Mouse (Mus musculus) neural tube, embryonic 14.5 days (tissue): Measurements from ENCODE around the gene Mtmr12. TPM values are rescaled to one million over a fixed set of nuclear protein-coding genes. Genes with fewer than 3 reads are reported as not detected.
"Not testable (repeated sequence)": the region's sequence is repeated elsewhere in the genome, so short reads cannot be mapped to it uniquely, and the experiment has no call there.

Source experiments
- ATAC-seq: fragments of 200-750 bp; cut with Nextera tagmentation; 2 replicates; pipeline ENCODE4 v1.8.0; 2017; ENCODE audit warnings: low read depth, mild to moderate bottlenecking, moderate TSS enrichment, moderate library complexity
- H3K27ac ChIP-seq: fragments of 300-500 bp; sonication (generic); 2 replicates; pipeline ENCODE4 v1.5.1; 2014; ENCODE audit warnings: low read depth, mild to moderate bottlenecking, control low read depth, low read length, moderate library complexity, mixed read lengths
- H3K27me3 ChIP-seq: fragments of 300-500 bp; sonication (generic); 2 replicates; pipeline ENCODE4 v1.6.1; 2014; ENCODE audit warnings: low read length; ENCODE audit not compliant: control insufficient read depth, insufficient read depth
- H3K36me3 ChIP-seq: fragments of 300-500 bp; sonication (generic); 2 replicates; pipeline ENCODE4 v1.6.1; 2014; ENCODE audit warnings: low read length, mixed read lengths; ENCODE audit not compliant: control insufficient read depth, insufficient read depth
- H3K4me1 ChIP-seq: fragments of 300-500 bp; sonication (generic); 2 replicates; pipeline ENCODE4 v1.6.1; 2014; ENCODE audit warnings: low read length; ENCODE audit not compliant: control insufficient read depth, insufficient read depth
- H3K4me2 ChIP-seq: fragments of 300-500 bp; sonication (generic); 2 replicates; pipeline ENCODE4 v1.6.1; 2014; ENCODE audit warnings: mild to moderate bottlenecking, low read depth, low read length, control low read depth
- H3K4me3 ChIP-seq: fragments of 300-500 bp; sonication (generic); 2 replicates; pipeline ENCODE4 v1.5.1; 2014; ENCODE audit warnings: low read depth, low read length, control low read depth, mixed read lengths
- H3K9ac ChIP-seq: fragments of 300-500 bp; sonication (generic); replicated peaks from 2 replicates; pipeline ENCODE4 v1.6.1; 2014; ENCODE audit warnings: low read depth, mild to moderate bottlenecking, control low read depth, low read length, mixed read lengths
- H3K9me3 ChIP-seq: fragments of 300-500 bp; sonication (generic); 2 replicates; pipeline ENCODE4 v1.6.1; 2016; ENCODE audit warnings: low read length; ENCODE audit not compliant: control insufficient read depth
- WGBS: fragments of 180-500 bp; shearing (Covaris S2); extraction: QIAGEN DNeasy Blood & Tissue Kit; methylation state at CpG from one replicate; pipeline ENCODE4 v1.1.7; 2014; 5-methylcytosine and 5-hydroxymethylcytosine counted together
- polyA plus RNA-seq: library from polyadenylated mRNA; unstranded; fragments of >200 nt; fragmentation: Nextera tagmentation; extraction: Ambion mirVana; gene quantifications from 2 replicates; pipeline ENCODE4 v1.2.1, GENCODE M21; 2014

The Mtmr12 gene
- polyA plus RNA-seq, 1 experiment from 2014 or later: 7.2 TPM

DNA sequence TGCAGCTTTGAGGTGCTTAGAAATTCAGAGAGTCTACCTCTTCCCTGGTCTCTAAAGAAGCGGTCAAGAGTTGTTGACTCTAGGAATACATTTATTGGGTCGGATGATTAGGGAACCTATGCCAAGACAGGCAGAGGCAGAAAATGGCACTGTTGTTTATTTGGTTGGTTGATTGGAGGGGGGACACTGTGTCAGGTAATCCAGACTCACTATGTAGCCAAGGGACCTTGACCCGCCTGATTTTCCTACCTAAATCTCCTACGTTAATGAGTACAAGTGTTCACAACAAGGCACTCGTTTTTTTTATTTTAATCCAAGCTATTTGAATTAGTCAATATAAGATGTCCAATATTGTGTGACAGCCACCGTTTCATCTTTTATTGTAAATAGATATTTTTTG is 7.5 kb upstream of the Mtmr12 start:
- WGBS: 90% methylated on average over 6 of the region's 6 CpGs
- no peak overlapping the region for H3K9ac ChIP-seq
- H3K4me1 ChIP-seq: no peaks in the 10 kb centered on the region
- H3K4me2 ChIP-seq: no peak overlapping the region
- no peak overlapping the region for H3K27ac ChIP-seq
- H3K9me3 ChIP-seq: no peaks in the 10 kb centered on the region
- H3K4me3 ChIP-seq: no peak overlapping the region
- no peaks in the 10 kb centered on the region for H3K27me3 ChIP-seq
- H3K36me3 ChIP-seq: no peaks in the 10 kb centered on the region
- no peak for ATAC-seq

GRCm38 (mm10) chr15:12200021-12200420 is 4.8 kb upstream of the Mtmr12 start:
- no peak overlapping the region for H3K27ac ChIP-seq
- no peak overlapping the region for H3K4me3 ChIP-seq
- no peaks in the 10 kb centered on the region for H3K9me3 ChIP-seq
- H3K4me1 ChIP-seq: 0 out of 2 replicates have a peak, but pooled peaks cover 4% of the 10 kb centered on the region
- no peaks in the 10 kb centered on the region for H3K36me3 ChIP-seq
- WGBS: 97% methylated on average over 7 of the region's 7 CpGs
- no peak overlapping the region for H3K4me2 ChIP-seq
- H3K9ac ChIP-seq: no peak overlapping the region
- H3K27me3 ChIP-seq: no peaks in the 10 kb centered on the region
- ATAC-seq: no peak

GRCm38 (mm10) chr15:12201856-12202255 is 3.0 kb upstream of the Mtmr12 start:
- no peak overlapping the region for H3K4me2 ChIP-seq
- H3K27ac ChIP-seq: no peak overlapping the region
- peaks cover 15% of the 10 kb centered on the region for H3K4me1 ChIP-seq
- no peaks in the 10 kb centered on the region for H3K27me3 ChIP-seq
- no peak for ATAC-seq
- no peak overlapping the region for H3K4me3 ChIP-seq
- H3K9me3 ChIP-seq: no peaks in the 10 kb centered on the region
- H3K9ac ChIP-seq: no peak overlapping the region
- no peaks in the 10 kb centered on the region for H3K36me3 ChIP-seq

GRCm38 (mm10) chr15:12202456-12202855 is 2.4 kb upstream of the Mtmr12 start:
- no peak overlapping the region for H3K9ac ChIP-seq
- no peak overlapping the region for H3K27ac ChIP-seq
- H3K36me3 ChIP-seq: no peaks in the 10 kb centered on the region
- H3K4me1 ChIP-seq: peaks cover 15% of the 10 kb centered on the region
- H3K27me3 ChIP-seq: no peaks in the 10 kb centered on the region
- no peak overlapping the region for H3K4me3 ChIP-seq
- H3K4me2 ChIP-seq: no peak overlapping the region
- no peak for ATAC-seq
- H3K9me3 ChIP-seq: no peaks in the 10 kb centered on the region
- WGBS: 93% methylated on average over 3 of the region's 3 CpGs

GRCm38 (mm10) chr15:12203008-12203407 is 1.8 kb upstream of the Mtmr12 start:
- not testable (repeated sequence) for H3K9me3 ChIP-seq, H3K4me3 ChIP-seq, H3K9ac ChIP-seq, ATAC-seq, H3K36me3 ChIP-seq, H3K4me2 ChIP-seq, H3K27ac ChIP-seq, H3K27me3 ChIP-seq
- 92% methylated on average over 5 of the region's 5 CpGs for WGBS
- H3K4me1 ChIP-seq: peaks cover 15% of the 10 kb centered on the region

DNA sequence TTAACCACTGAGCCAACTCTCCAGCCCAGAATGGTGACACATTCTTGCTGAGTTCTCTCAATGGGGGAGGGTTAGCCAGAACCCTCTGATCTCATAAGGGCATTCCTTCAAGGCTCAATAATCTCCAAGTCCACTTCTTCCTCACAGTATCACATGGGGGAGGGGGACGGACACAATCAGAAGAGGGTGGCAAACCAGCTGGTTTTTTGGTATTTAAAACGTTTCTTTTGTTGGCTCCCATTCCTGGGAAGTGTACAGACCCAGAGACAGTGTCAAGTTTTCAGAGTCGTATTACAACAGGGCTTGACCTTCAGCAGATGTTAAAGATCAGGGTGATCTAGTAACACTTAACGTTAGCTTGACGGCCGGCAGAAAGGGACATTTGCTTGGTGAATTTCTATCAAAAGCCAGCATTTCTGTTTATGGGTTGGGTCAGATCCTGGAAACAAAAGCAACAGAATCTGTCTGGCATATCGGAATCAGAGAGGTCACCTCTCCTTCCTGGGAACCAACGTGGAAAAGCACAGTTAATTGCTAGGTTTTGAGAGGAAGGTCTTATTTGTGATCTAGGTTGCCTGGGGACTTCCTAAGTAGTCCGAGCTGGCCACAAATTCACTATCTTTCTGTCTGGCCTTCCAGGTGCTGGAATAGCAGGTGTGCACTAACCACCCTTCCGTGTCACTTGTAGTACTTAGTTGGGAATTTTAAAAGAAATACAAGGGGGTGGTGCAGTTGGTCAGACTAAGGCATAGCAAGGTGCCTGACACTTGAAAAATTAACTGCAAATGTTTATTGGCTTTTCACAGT is 1.1 kb upstream of the Mtmr12 start:
- no peak overlapping the region for H3K9ac ChIP-seq
- peaks cover 15% of the 10 kb centered on the region for H3K4me1 ChIP-seq
- no peak overlapping the region for H3K27ac ChIP-seq
- H3K4me3 ChIP-seq: peak overlapping the region; percentile 91
- no peaks in the 10 kb centered on the region for H3K9me3 ChIP-seq
- no peaks in the 10 kb centered on the region for H3K27me3 ChIP-seq
- no peaks in the 10 kb centered on the region for H3K36me3 ChIP-seq
- 52% methylated on average over 10 of the region's 10 CpGs for whole genome bisulfite sequencing
- H3K4me2 ChIP-seq: peak overlapping the region; percentile 60
- no peak for ATAC-seq

DNA sequence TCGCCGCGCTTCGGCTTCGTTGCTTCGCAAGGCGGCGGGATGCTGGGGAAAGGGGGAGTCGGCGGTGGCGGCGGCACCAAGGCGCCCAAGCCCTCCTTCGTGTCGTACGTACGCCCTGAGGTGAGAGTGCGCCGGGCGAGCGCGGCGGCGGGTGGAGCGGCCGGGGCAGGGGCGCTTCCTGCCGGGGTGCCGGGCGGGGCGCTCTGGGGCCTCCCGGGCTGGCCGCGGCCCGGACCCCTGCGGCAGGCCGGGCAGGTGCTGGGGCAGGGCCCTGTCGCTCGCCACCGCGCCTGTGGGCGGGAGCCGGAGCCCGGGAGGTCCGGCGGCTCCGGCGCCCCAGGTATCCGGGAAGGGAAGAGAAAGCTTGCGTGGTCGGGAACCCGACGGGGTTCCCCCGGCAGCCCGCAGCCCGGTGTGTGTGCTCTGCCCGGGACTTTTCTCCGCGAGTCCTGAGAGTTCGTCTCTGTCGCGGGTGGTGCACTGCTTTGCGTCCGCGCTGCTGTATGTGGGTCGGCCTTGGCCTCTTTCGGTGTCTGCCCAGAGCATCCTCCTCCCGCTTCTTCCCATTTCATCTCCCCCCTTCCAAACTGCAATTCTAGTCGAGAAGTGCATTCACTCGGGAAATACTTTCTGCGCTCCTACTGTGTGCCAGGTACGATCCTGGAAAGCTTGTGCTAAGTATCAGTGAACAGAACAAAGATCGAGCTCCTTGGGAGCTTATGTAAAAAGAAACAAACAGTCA is 503 bp downstream of the Mtmr12 start:
- WGBS: under 1% methylated on average over 63 of the region's 73 CpGs
- Histone ChIP-seq H3K4me2 (peak overlapping the region; percentile 58), H3K36me3 (no peaks in the 10 kb centered on the region), H3K27ac (peak overlapping the region; percentile 90), H3K9ac (peak overlapping the region; percentile 91), H3K4me3 (peak overlapping the region; percentile 91), H3K9me3 (no peaks in the 10 kb centered on the region), H3K27me3 (no peaks in the 10 kb centered on the region), H3K4me1 (peaks cover 15% of the 10 kb centered on the region)
- peak; percentile 89 for ATAC-seq

GRCm38 (mm10) chr15:12205902-12206645 is 1.2 kb downstream of the Mtmr12 start:
- Histone ChIP-seq H3K4me2 (peak overlapping the region; percentile 58), H3K9me3 (no peaks in the 10 kb centered on the region), H3K36me3 (no peaks in the 10 kb centered on the region), H3K27me3 (no peaks in the 10 kb centered on the region), H3K9ac (peak overlapping the region; percentile 91), H3K27ac (no peak overlapping the region), H3K4me1 (peaks cover 15% of the 10 kb centered on the region), H3K4me3 (peak overlapping the region; percentile 91)
- WGBS: 43% methylated on average over 14 of the region's 14 CpGs
- no peak for ATAC-seq
